Mouse (Mus musculus): ENCODE results near the gene Acsl4. TPM values are rescaled to one million over a fixed set of nuclear protein-coding genes. Genes with fewer than 3 reads are reported as not detected.

Acsl4 gene
- polyA plus RNA-seq, 1 experiment from 2014 or later: 23.7 TPM

DNA sequence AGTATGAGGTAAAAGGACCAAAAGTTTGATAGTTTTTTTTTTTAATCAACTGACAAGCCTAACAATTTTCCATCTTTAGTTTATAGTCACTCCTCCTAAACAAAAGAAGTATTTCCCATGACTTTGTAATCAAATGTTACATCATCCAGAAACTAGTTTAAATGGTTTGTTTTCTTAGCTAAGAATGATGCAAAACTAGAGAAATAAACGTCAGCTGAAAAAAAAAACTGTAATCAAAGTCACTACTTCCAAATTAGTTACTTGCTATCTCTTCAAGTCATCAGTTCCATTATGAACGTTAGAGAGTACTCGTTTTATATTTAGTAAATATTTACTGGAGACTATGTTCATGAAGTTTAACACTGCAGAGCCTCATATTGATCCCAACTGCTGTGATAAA lies 13.6 kb downstream of the Acsl4 start:
- Histone ChIP-seq H3K4me2 (ENCODE audit: low read length) (no peak overlapping the region), H3K9ac (replicated peaks; ENCODE audit: low read length) (no peak overlapping the region), H3K27me3 (ENCODE audit: control insufficient read depth, insufficient read depth, low read length) (no peaks in the 10 kb centered on the region), H3K36me3 (ENCODE audit: control insufficient read depth, insufficient read depth, low read length) (no peaks in the 10 kb centered on the region), H3K4me1 (ENCODE audit: control insufficient read depth, insufficient read depth, low read length) (no peaks in the 10 kb centered on the region), H3K27ac (replicated peaks; ENCODE audit: low read depth, low read length) (no peak overlapping the region), H3K9me3 (ENCODE audit: control insufficient read depth, low read length) (no peaks in the 10 kb centered on the region), H3K4me3 (replicated peaks; ENCODE audit: low read depth, low read length) (no peak overlapping the region)
- 82% methylated on average over 3 of the region's 3 CpGs for WGBS
- no peak for DNase-seq
- no peak for ATAC-seq (ENCODE audit: low FRiP score, low TSS enrichment)

DNA sequence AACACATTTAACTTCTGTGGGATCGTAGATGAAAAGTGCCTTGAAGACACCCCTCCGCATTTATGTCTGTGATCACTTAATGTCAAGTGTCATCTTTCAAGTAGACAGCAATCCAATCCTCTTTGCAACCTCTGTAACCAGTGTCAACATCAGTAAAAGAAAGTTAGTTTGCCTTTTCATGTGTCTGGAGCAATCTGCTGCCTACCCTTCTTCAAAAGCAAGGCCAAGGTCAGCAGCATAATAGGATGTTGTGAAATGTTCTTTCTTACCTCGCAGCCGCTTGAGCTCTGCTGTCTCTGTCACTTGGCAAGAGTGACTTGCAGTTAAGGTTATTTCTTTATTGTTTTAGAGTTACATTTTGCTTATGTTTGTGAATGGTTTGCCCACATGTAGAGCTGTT lies 14.8 kb downstream of the Acsl4 start:
- Histone ChIP-seq H3K9ac (replicated peaks; ENCODE audit: low read length) (no peak overlapping the region), H3K36me3 (ENCODE audit: control insufficient read depth, insufficient read depth, low read length) (no peaks in the 10 kb centered on the region), H3K4me2 (ENCODE audit: low read length) (no peak overlapping the region), H3K27me3 (ENCODE audit: control insufficient read depth, insufficient read depth, low read length) (no peaks in the 10 kb centered on the region), H3K4me3 (replicated peaks; ENCODE audit: low read depth, low read length) (no peak overlapping the region), H3K27ac (replicated peaks; ENCODE audit: low read depth, low read length) (no peak overlapping the region), H3K9me3 (ENCODE audit: control insufficient read depth, low read length) (no peaks in the 10 kb centered on the region), H3K4me1 (ENCODE audit: control insufficient read depth, insufficient read depth, low read length) (no peaks in the 10 kb centered on the region)
- ATAC-seq (ENCODE audit: low FRiP score, low TSS enrichment) (no peak), DNase-seq (no peak)
- 91% methylated on average over 4 of the region's 4 CpGs for WGBS

DNA sequence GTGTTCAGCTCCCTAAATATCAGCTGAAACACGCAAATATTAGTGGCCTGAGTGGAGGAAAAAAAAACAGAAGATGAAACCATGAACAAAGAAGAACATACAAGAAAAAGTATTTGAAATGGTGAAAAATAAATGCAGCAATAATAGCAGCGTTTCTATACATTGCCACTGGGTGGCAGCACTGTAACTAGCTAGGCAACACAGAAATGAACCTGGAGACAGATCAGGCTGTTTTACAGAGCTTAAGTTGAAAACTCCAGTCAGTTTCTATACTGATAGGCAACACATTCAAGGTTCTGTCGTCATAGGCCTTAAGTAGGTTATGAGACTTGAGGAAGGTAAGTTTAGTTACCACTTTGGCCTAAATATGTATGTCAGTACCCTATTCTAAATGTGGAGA lies 17.9 kb downstream of the Acsl4 start:
- no peaks in the 10 kb centered on the region for H3K36me3 ChIP-seq (ENCODE audit: control insufficient read depth, insufficient read depth, low read length)
- DNase-seq (peak; percentile 79), ATAC-seq (ENCODE audit: low FRiP score, low TSS enrichment) (no peak)
- no peaks in the 10 kb centered on the region for H3K27me3 ChIP-seq (ENCODE audit: control insufficient read depth, insufficient read depth, low read length)
- no peaks in the 10 kb centered on the region for H3K4me1 ChIP-seq (ENCODE audit: control insufficient read depth, insufficient read depth, low read length)
- H3K9me3 ChIP-seq (ENCODE audit: control insufficient read depth, low read length): no peaks in the 10 kb centered on the region
- H3K4me2 ChIP-seq (ENCODE audit: low read length): no peak overlapping the region
- H3K4me3 ChIP-seq (replicated peaks; ENCODE audit: low read depth, low read length): no peak overlapping the region
- 25% methylated on average over 3 of the region's 3 CpGs for WGBS
- no peak overlapping the region for H3K9ac ChIP-seq (replicated peaks; ENCODE audit: low read length)
- H3K27ac ChIP-seq (replicated peaks; ENCODE audit: low read depth, low read length): no peak overlapping the region

DNA sequence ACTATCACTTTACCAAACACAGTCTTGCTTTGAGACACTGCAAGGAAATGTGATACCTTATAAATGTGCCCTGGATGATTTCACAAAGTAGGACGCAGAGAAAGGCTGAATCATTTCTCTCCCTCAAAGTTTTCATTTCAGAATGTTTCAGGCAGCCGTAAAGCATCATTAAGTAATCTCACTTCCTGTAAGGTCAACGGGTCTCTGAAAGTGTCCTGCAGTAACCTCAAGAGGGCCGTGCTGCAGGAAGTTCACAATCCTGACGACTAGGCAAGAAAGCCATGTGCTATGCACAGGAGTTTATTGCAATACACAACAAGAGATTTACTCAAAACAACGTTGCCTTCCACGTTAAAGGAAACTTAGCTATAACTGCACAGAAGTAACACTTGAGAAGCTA lies 20.4 kb downstream of the Acsl4 start:
- Histone ChIP-seq H3K4me2 (ENCODE audit: low read length) (no peak overlapping the region), H3K4me3 (replicated peaks; ENCODE audit: low read depth, low read length) (no peak overlapping the region), H3K27me3 (ENCODE audit: control insufficient read depth, insufficient read depth, low read length) (no peaks in the 10 kb centered on the region), H3K4me1 (ENCODE audit: control insufficient read depth, insufficient read depth, low read length) (no peaks in the 10 kb centered on the region), H3K27ac (replicated peaks; ENCODE audit: low read depth, low read length) (no peak overlapping the region), H3K9me3 (ENCODE audit: control insufficient read depth, low read length) (no peaks in the 10 kb centered on the region), H3K9ac (replicated peaks; ENCODE audit: low read length) (no peak overlapping the region), H3K36me3 (ENCODE audit: control insufficient read depth, insufficient read depth, low read length) (no peaks in the 10 kb centered on the region)
- DNase-seq (no peak), ATAC-seq (ENCODE audit: low FRiP score, low TSS enrichment) (no peak)
- WGBS: 81% methylated on average over 7 of the region's 7 CpGs

GRCm38 (mm10) chrX:142363882-142364281 lies 26.5 kb downstream of the Acsl4 start:
- WGBS: 84% methylated on average over 1 of the region's 1 CpGs
- DNase-seq (no peak), ATAC-seq (ENCODE audit: low FRiP score, low TSS enrichment) (no peak)
- Histone ChIP-seq H3K4me1 (ENCODE audit: control insufficient read depth, insufficient read depth, low read length) (no peaks in the 10 kb centered on the region), H3K36me3 (ENCODE audit: control insufficient read depth, insufficient read depth, low read length) (no peaks in the 10 kb centered on the region), H3K4me2 (ENCODE audit: low read length) (no peak overlapping the region), H3K9ac (replicated peaks; ENCODE audit: low read length) (no peak overlapping the region), H3K27ac (replicated peaks; ENCODE audit: low read depth, low read length) (no peak overlapping the region), H3K4me3 (replicated peaks; ENCODE audit: low read depth, low read length) (no peak overlapping the region), H3K9me3 (ENCODE audit: control insufficient read depth, low read length) (no peaks in the 10 kb centered on the region), H3K27me3 (ENCODE audit: control insufficient read depth, insufficient read depth, low read length) (no peaks in the 10 kb centered on the region)

DNA sequence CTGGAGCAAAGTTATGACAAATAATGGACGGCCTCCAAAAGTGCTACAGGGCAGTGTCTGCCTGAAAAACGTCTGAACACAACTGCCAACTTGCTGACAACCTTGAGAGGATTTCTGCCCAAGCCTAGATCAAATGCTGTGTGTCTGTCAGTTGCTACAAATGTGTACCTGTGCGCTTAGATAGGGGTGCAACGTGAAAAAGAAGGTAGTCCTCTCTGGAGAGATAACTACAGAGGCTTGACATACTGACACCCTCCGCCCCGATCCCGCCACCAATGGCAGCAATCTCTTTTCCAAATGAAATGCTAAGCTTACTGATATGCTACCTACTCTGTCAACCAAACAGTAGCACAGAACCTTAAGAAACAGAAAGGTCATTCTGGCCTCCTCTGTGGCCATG lies 31.3 kb downstream of the Acsl4 start:
- no peak for ATAC-seq (ENCODE audit: low FRiP score, low TSS enrichment)

DNA sequence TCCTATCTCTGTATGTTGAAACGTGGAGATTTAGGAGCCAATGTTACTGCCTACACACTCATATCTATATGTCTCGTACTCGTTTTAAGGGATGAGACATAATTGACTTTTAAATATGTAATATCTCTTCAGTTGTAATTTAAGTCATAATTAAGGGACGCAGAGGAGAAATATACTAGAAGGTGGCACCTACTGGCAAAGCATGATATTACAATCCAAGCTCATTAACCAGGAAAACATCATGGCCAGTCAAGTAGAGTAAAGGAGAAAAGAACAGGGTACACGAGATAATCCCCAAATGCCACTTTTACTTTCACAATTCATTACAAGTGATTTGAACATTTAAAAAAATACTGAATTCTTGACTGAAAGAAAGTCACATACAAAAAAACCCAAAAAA lies 31.9 kb downstream of the Acsl4 start:
- Histone ChIP-seq H3K27me3 (ENCODE audit: control insufficient read depth, insufficient read depth, low read length) (no peaks in the 10 kb centered on the region), H3K9ac (replicated peaks; ENCODE audit: low read length) (no peak overlapping the region)
- WGBS: 82% methylated on average over 5 of the region's 5 CpGs

More for the DNA sequence above, 31.3 kb downstream of the Acsl4 start:
- 85% methylated on average over 7 of the region's 7 CpGs for WGBS
- H3K27me3 ChIP-seq (ENCODE audit: control insufficient read depth, insufficient read depth, low read length): no peaks in the 10 kb centered on the region
- H3K4me1 ChIP-seq (ENCODE audit: control insufficient read depth, insufficient read depth, low read length): no peaks in the 10 kb centered on the region
- no peaks in the 10 kb centered on the region for H3K36me3 ChIP-seq (ENCODE audit: control insufficient read depth, insufficient read depth, low read length)
- no peak overlapping the region for H3K4me3 ChIP-seq (replicated peaks; ENCODE audit: low read depth, low read length)
- H3K9ac ChIP-seq (replicated peaks; ENCODE audit: low read length): no peak overlapping the region
- no peak overlapping the region for H3K27ac ChIP-seq (replicated peaks; ENCODE audit: low read depth, low read length)
- no peak overlapping the region for H3K4me2 ChIP-seq (ENCODE audit: low read length)
- no peak for DNase-seq
- no peaks in the 10 kb centered on the region for H3K9me3 ChIP-seq (ENCODE audit: control insufficient read depth, low read length)

DNA sequence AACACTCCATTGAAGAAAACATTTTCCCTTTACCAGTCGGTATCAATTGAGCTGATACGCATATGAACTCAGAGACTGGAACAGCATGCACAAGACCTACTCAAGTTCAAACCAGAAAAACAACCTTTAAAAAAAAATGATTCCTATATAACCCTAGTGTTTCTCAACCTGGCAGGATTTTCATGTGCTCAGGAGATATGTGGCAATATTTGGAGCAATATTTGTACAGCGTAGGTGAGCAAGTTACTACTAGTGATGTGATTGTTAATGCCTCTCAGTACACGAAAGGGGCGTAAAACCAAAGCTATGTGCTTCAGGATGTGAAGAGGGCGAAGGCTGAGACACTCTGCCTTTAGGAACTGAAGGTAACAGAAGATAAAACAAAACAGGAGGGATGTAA lies 54.1 kb downstream of the Acsl4 start:
- Histone ChIP-seq H3K4me3 (replicated peaks; ENCODE audit: low read depth, low read length) (no peak overlapping the region), H3K9ac (replicated peaks; ENCODE audit: low read length) (no peak overlapping the region), H3K4me2 (ENCODE audit: low read length) (no peak overlapping the region), H3K36me3 (ENCODE audit: control insufficient read depth, insufficient read depth, low read length) (peaks cover 6% of the 10 kb centered on the region; the same call in 1 of the 2 replicates), H3K27ac (replicated peaks; ENCODE audit: low read depth, low read length) (no peak overlapping the region), H3K4me1 (ENCODE audit: control insufficient read depth, insufficient read depth, low read length) (no peaks in the 10 kb centered on the region), H3K27me3 (ENCODE audit: control insufficient read depth, insufficient read depth, low read length) (no peaks in the 10 kb centered on the region), H3K9me3 (ENCODE audit: control insufficient read depth, low read length) (no peaks in the 10 kb centered on the region)
- ATAC-seq (ENCODE audit: low FRiP score, low TSS enrichment) (no peak), DNase-seq (no peak)
- 92% methylated on average over 6 of the region's 6 CpGs for WGBS

More for the DNA sequence above, 31.9 kb downstream of the Acsl4 start:
- ATAC-seq (ENCODE audit: low FRiP score, low TSS enrichment): no peak
- Histone ChIP-seq H3K27ac (replicated peaks; ENCODE audit: low read depth, low read length) (no peak overlapping the region), H3K4me1 (ENCODE audit: control insufficient read depth, insufficient read depth, low read length) (no peaks in the 10 kb centered on the region), H3K9me3 (ENCODE audit: control insufficient read depth, low read length) (no peaks in the 10 kb centered on the region), H3K36me3 (ENCODE audit: control insufficient read depth, insufficient read depth, low read length) (no peaks in the 10 kb centered on the region), H3K4me3 (replicated peaks; ENCODE audit: low read depth, low read length) (no peak overlapping the region), H3K4me2 (ENCODE audit: low read length) (no peak overlapping the region)
- DNase-seq: no peak

DNA sequence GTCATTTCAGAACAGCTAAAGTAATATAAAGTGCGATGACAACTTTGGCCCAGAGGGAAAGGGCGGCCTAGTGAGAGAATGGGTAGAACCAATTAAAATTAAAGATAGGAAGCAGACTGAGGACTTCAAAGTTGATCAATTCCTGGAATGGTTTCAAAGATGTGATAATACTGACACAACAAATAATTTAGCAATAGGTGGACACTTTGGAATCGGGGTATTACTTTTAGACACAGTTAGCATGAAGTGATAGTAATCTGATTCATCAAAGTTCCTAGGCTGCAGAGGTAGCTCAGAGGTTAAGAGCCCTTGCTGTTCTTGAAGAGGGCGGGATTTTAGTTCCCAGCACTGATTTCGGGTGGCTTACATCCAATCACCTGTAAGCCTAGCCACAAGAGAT lies 54.8 kb downstream of the Acsl4 start:
- WGBS: 94% methylated on average over 5 of the region's 5 CpGs
- H3K27ac ChIP-seq (replicated peaks; ENCODE audit: low read depth, low read length): no peak overlapping the region
- no peak overlapping the region for H3K9ac ChIP-seq (replicated peaks; ENCODE audit: low read length)
- H3K4me2 ChIP-seq (ENCODE audit: low read length): no peak overlapping the region
- DNase-seq (no peak), ATAC-seq (ENCODE audit: low FRiP score, low TSS enrichment) (no peak)
- H3K36me3 ChIP-seq (ENCODE audit: control insufficient read depth, insufficient read depth, low read length): peaks cover 6% of the 10 kb centered on the region; the same call in 1 of the 2 replicates
- no peaks in the 10 kb centered on the region for H3K4me1 ChIP-seq (ENCODE audit: control insufficient read depth, insufficient read depth, low read length)
- H3K27me3 ChIP-seq (ENCODE audit: control insufficient read depth, insufficient read depth, low read length): no peaks in the 10 kb centered on the region
- no peaks in the 10 kb centered on the region for H3K9me3 ChIP-seq (ENCODE audit: control insufficient read depth, low read length)
- H3K4me3 ChIP-seq (replicated peaks; ENCODE audit: low read depth, low read length): no peak overlapping the region
